Mouse (Mus musculus): ENCODE results near the gene Tnr. TPM values are rescaled to one million over a fixed set of nuclear protein-coding genes. Genes with fewer than 3 reads are reported as not detected.

Gene Tnr
- polyA plus RNA-seq, 1 experiment from 2014 or later = 0.09 TPM

GRCm38 (mm10) chr1:159872866-159873265 is 349.3 kb downstream of the Tnr start:
- Histone ChIP-seq H3K27me3 (ENCODE audit: control insufficient read depth, insufficient read depth, low read depth, low read length) (no peaks in the 10 kb centered on the region), H3K4me3 (ENCODE audit: low read length) (no peak overlapping the region), H3K27ac (ENCODE audit: low read length) (no peak overlapping the region), H3K9ac (ENCODE audit: low read length) (no peak overlapping the region), H3K4me2 (ENCODE audit: low read depth, low read length) (no peak overlapping the region), H3K4me1 (replicated peaks; ENCODE audit: control insufficient read depth, insufficient read depth, low read length) (peaks cover 4% of the 10 kb centered on the region; the same call in 1 of the 2 replicates), H3K36me3 (ENCODE audit: control insufficient read depth, insufficient read depth, low read length) (no peaks in the 10 kb centered on the region), H3K9me3 (ENCODE audit: control insufficient read depth, low read length) (no peaks in the 10 kb centered on the region)
- WGBS = 74% methylated on average over 3 of the region's 3 CpGs
- ATAC-seq (ENCODE audit: low read depth) = no peak

GRCm38 (mm10) chr1:159878681-159879080 is 355.1 kb downstream of the Tnr start:
- H3K36me3 ChIP-seq (ENCODE audit: control insufficient read depth, insufficient read depth, low read length) = no peaks in the 10 kb centered on the region
- no peaks in the 10 kb centered on the region for H3K4me1 ChIP-seq (replicated peaks; ENCODE audit: control insufficient read depth, insufficient read depth, low read length)
- no peak overlapping the region for H3K4me2 ChIP-seq (ENCODE audit: low read depth, low read length)
- H3K27me3 ChIP-seq (ENCODE audit: control insufficient read depth, insufficient read depth, low read depth, low read length) = no peaks in the 10 kb centered on the region
- H3K27ac ChIP-seq (ENCODE audit: low read length) = no peak overlapping the region
- no peaks in the 10 kb centered on the region for H3K9me3 ChIP-seq (ENCODE audit: control insufficient read depth, low read length)
- no peak overlapping the region for H3K9ac ChIP-seq (ENCODE audit: low read length)
- WGBS = 56% methylated on average over 3 of the region's 3 CpGs
- H3K4me3 ChIP-seq (ENCODE audit: low read length) = no peak overlapping the region
- no peak for ATAC-seq (ENCODE audit: low read depth)

- H3K4me3 ChIP-seq (ENCODE audit: low read length) = no peak overlapping the region
- no peaks in the 10 kb centered on the region for H3K27me3 ChIP-seq (ENCODE audit: control insufficient read depth, insufficient read depth, low read depth, low read length)
- WGBS = 65% methylated on average over 4 of the region's 4 CpGs
- no peaks in the 10 kb centered on the region for H3K4me1 ChIP-seq (replicated peaks; ENCODE audit: control insufficient read depth, insufficient read depth, low read length)
- no peaks in the 10 kb centered on the region for H3K9me3 ChIP-seq (ENCODE audit: control insufficient read depth, low read length)
- H3K36me3 ChIP-seq (ENCODE audit: control insufficient read depth, insufficient read depth, low read length) = no peaks in the 10 kb centered on the region
- H3K27ac ChIP-seq (ENCODE audit: low read length) = no peak overlapping the region
- H3K4me2 ChIP-seq (ENCODE audit: low read depth, low read length) = no peak overlapping the region
- no peak for ATAC-seq (ENCODE audit: low read depth)
- H3K9ac ChIP-seq (ENCODE audit: low read length) = no peak overlapping the region
Measured at GRCm38 (mm10) chr1:159879866-159880265, 356.3 kb downstream of the Tnr start.

DNA sequence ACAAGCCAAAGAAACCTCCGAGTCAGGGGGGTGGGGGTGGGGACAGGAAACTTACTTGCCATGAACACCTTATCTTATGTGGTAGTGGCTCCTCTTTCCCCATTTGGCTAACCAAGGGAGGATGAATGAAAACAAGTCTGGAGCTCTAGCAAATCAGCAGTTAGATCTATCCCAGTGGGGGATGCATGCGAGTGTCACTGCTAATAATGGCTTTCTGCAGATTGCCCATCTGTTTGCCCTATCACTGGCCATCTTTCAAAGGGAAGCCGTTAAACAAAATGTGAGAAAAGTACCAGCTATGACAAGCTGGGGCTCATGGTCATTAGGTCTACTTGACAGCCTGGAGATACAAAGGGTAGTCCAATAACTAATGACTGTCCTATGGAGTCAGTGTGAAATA is 361.9 kb downstream of the Tnr start:
- H3K4me3 ChIP-seq (ENCODE audit: low read length) = no peak overlapping the region
- no peaks in the 10 kb centered on the region for H3K27me3 ChIP-seq (ENCODE audit: control insufficient read depth, insufficient read depth, low read depth, low read length)
- H3K27ac ChIP-seq (ENCODE audit: low read length) = no peak overlapping the region
- no peak overlapping the region for H3K9ac ChIP-seq (ENCODE audit: low read length)
- H3K36me3 ChIP-seq (ENCODE audit: control insufficient read depth, insufficient read depth, low read length) = no peaks in the 10 kb centered on the region
- 37% methylated on average over 3 of the region's 3 CpGs for WGBS
- no peaks in the 10 kb centered on the region for H3K9me3 ChIP-seq (ENCODE audit: control insufficient read depth, low read length)
- ATAC-seq (ENCODE audit: low read depth) = no peak
- no peak overlapping the region for H3K4me2 ChIP-seq (ENCODE audit: low read depth, low read length)
- no peaks in the 10 kb centered on the region for H3K4me1 ChIP-seq (replicated peaks; ENCODE audit: control insufficient read depth, insufficient read depth, low read length)

- no peak overlapping the region for H3K4me3 ChIP-seq (ENCODE audit: low read length)
- H3K4me1 ChIP-seq (replicated peaks; ENCODE audit: control insufficient read depth, insufficient read depth, low read length) = no peaks in the 10 kb centered on the region
- no peaks in the 10 kb centered on the region for H3K9me3 ChIP-seq (ENCODE audit: control insufficient read depth, low read length)
- no peak overlapping the region for H3K27ac ChIP-seq (ENCODE audit: low read length)
- 93% methylated on average over 5 of the region's 5 CpGs for WGBS
- H3K4me2 ChIP-seq (ENCODE audit: low read depth, low read length) = no peak overlapping the region
- H3K9ac ChIP-seq (ENCODE audit: low read length) = no peak overlapping the region
- H3K27me3 ChIP-seq (ENCODE audit: control insufficient read depth, insufficient read depth, low read depth, low read length) = no peaks in the 10 kb centered on the region
- no peak for ATAC-seq (ENCODE audit: low read depth)
- no peaks in the 10 kb centered on the region for H3K36me3 ChIP-seq (ENCODE audit: control insufficient read depth, insufficient read depth, low read length)
Measured at GRCm38 (mm10) chr1:159888611-159889010, 365.0 kb downstream of the Tnr start.

DNA sequence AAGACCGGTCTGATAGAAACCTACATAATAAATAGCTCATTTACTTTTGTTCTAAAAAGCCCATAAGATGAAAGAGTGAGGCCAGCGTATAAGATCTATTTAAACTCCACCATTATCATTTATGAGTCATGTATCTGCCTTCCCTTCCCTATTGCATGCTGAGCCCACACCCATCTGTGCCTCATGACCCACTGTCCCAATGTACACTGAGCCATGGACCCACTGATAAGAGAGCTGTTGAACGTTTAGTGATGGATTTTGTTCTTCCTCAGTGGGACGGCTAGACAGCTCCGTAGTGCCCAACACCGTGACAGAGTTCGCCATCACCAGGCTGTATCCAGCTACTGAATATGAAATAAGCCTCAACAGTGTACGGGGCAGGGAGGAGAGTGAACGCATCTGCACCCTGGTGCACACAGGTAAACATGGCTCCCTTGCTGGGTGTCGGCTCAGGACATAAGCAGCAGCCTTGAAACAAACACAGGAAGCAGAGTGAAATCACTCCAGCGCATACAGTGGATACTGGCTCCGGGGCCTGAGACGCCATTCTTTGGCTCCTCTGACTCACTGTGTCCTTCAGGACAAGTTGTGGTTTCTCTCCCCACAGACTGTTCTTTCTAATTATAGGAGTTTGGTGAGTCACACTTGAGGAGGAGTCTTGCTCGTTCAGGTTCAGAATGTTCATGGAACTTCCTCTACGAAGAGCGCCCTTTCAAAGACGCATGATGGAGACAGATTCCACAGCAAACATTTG is 365.6 kb downstream of the Tnr start:
- Histone ChIP-seq H3K9ac (ENCODE audit: low read length) (no peak overlapping the region), H3K36me3 (ENCODE audit: control insufficient read depth, insufficient read depth, low read length) (no peaks in the 10 kb centered on the region), H3K4me2 (ENCODE audit: low read depth, low read length) (no peak overlapping the region), H3K9me3 (ENCODE audit: control insufficient read depth, low read length) (no peaks in the 10 kb centered on the region), H3K27me3 (ENCODE audit: control insufficient read depth, insufficient read depth, low read depth, low read length) (no peaks in the 10 kb centered on the region), H3K4me3 (ENCODE audit: low read length) (no peak overlapping the region), H3K4me1 (replicated peaks; ENCODE audit: control insufficient read depth, insufficient read depth, low read length) (no peaks in the 10 kb centered on the region), H3K27ac (ENCODE audit: low read length) (no peak overlapping the region)
- ATAC-seq (ENCODE audit: low read depth) = peak; percentile 36; the same call in 1 of the 2 replicates
- 75% methylated on average over 17 of the region's 17 CpGs for WGBS

- Histone ChIP-seq H3K27me3 (ENCODE audit: control insufficient read depth, insufficient read depth, low read depth, low read length) (no peaks in the 10 kb centered on the region), H3K4me3 (ENCODE audit: low read length) (no peak overlapping the region), H3K36me3 (ENCODE audit: control insufficient read depth, insufficient read depth, low read length) (no peaks in the 10 kb centered on the region), H3K4me2 (ENCODE audit: low read depth, low read length) (no peak overlapping the region), H3K27ac (ENCODE audit: low read length) (no peak overlapping the region), H3K9me3 (ENCODE audit: control insufficient read depth, low read length) (no peaks in the 10 kb centered on the region), H3K9ac (ENCODE audit: low read length) (no peak overlapping the region), H3K4me1 (replicated peaks; ENCODE audit: control insufficient read depth, insufficient read depth, low read length) (no peaks in the 10 kb centered on the region)
- ATAC-seq (ENCODE audit: low read depth) = no peak
- WGBS = 76% methylated on average over 5 of the region's 5 CpGs
Measured at GRCm38 (mm10) chr1:159890524-159890923, 367.0 kb downstream of the Tnr start.

- Histone ChIP-seq H3K27me3 (ENCODE audit: control insufficient read depth, insufficient read depth, low read depth, low read length) (no peaks in the 10 kb centered on the region), H3K9ac (ENCODE audit: low read length) (no peak overlapping the region), H3K27ac (ENCODE audit: low read length) (no peak overlapping the region), H3K36me3 (ENCODE audit: control insufficient read depth, insufficient read depth, low read length) (no peaks in the 10 kb centered on the region), H3K9me3 (ENCODE audit: control insufficient read depth, low read length) (no peaks in the 10 kb centered on the region), H3K4me1 (replicated peaks; ENCODE audit: control insufficient read depth, insufficient read depth, low read length) (no peaks in the 10 kb centered on the region), H3K4me3 (ENCODE audit: low read length) (no peak overlapping the region), H3K4me2 (ENCODE audit: low read depth, low read length) (no peak overlapping the region)
- 65% methylated on average over 3 of the region's 3 CpGs for WGBS
- no peak for ATAC-seq (ENCODE audit: low read depth)
Measured at GRCm38 (mm10) chr1:159895094-159895493, 371.5 kb downstream of the Tnr start.

DNA sequence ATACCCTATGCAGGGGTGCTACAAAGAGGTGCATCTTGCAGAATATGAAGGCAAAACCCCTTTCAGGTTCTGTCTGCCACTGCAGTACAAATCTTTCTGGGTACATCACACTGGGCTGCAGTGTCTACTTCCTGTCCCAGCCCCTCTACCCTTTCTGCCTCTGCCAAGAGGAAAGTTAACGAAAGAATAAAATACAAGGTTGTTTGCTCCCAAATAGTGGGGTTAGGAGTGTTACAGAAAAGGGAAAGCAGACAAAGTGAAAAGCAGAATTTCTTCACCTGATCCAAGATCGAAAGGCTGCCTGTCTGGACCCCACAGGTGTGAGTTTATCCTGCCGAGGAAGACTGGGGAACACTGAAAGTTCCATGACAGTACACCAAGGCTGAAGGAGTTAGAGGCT is 376.4 kb downstream of the Tnr start:
- no peak for ATAC-seq (ENCODE audit: low read depth)
- Histone ChIP-seq H3K27me3 (ENCODE audit: control insufficient read depth, insufficient read depth, low read depth, low read length) (no peaks in the 10 kb centered on the region), H3K4me2 (ENCODE audit: low read depth, low read length) (no peak overlapping the region), H3K27ac (ENCODE audit: low read length) (no peak overlapping the region), H3K4me1 (replicated peaks; ENCODE audit: control insufficient read depth, insufficient read depth, low read length) (no peaks in the 10 kb centered on the region), H3K9ac (ENCODE audit: low read length) (no peak overlapping the region), H3K36me3 (ENCODE audit: control insufficient read depth, insufficient read depth, low read length) (no peaks in the 10 kb centered on the region), H3K9me3 (ENCODE audit: control insufficient read depth, low read length) (no peaks in the 10 kb centered on the region), H3K4me3 (ENCODE audit: low read length) (no peak overlapping the region)
- WGBS = 61% methylated on average over 3 of the region's 3 CpGs

All from lung, embryonic 16.5 days (tissue).